Mouse (Mus musculus): Measurements from ENCODE around the gene Ermn. TPM values are rescaled to one million over a fixed set of nuclear protein-coding genes. Genes with fewer than 3 reads are reported as not detected.

Gene Ermn
- polyA plus RNA-seq, 1 experiment = not detected

DNA sequence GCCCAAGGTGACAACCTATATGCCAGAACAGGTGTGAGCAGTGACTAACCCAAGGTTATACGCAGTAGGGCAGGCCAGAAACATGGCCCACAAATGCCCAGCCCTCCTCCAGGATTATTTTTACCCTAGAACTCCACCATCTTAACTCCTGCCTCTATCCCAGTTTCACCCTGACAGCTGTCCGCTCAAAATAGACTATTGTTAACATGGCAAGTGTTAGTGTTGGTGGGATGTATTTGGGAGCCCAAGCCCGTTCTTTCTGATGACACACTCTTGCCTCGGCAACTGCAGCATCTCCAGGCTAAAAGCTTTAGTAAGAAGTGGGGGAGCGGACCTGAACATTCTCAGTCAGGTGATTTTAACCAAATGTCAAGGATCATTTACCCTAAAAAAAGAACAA, 45.6 kb downstream of the Ermn start:
- H3K36me3 ChIP-seq (ENCODE audit: control insufficient read depth, insufficient read depth) = no peaks in the 10 kb centered on the region
- no peaks in the 10 kb centered on the region for H3K27me3 ChIP-seq (ENCODE audit: control insufficient read depth, insufficient read depth, insufficient read length)
- H3K79me3 ChIP-seq (ENCODE audit: low read depth) = no peaks in the 10 kb centered on the region
- no peaks in the 10 kb centered on the region for H3K79me2 ChIP-seq (ENCODE audit: control insufficient read depth, insufficient read depth)
- no peak overlapping the region for H3K4me3 ChIP-seq (ENCODE audit: insufficient read depth, poor library complexity, severe bottlenecking)
- H3ac ChIP-seq (ENCODE audit: control insufficient read depth, insufficient read length, low read depth) = no peak overlapping the region
- TF ChIP-seq MAX (IDR thresholded peaks at IDR 0.05) (no peak), CEBPB (IDR thresholded peaks at IDR 0.05; ENCODE audit: low read depth) (no peak), MYOD1 (IDR thresholded peaks at IDR 0.05; ENCODE audit: control insufficient read depth, insufficient read length, low read depth) (no peak)

DNA sequence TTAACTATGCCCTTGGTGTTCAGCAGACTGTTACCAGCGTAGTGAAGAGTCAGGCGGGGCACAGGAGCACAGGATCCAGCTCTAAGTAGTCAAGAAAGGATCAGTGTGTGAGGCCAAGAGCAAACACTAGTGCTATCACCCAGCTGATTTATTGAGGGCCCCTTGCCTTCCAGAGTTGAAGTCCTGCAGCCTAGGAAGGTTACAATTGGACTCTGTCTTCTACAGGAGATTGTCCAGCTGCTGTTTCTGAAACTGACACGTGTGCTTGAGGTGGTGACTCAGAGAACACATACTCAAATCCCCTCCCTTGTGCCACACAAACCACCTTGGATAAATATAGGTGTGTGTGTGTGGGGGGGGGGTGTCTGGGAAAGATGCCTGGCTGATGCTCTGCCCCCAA, 51.2 kb downstream of the Ermn start:
- H3K36me3 ChIP-seq (ENCODE audit: control insufficient read depth, insufficient read depth) = no peaks in the 10 kb centered on the region
- H3K4me3 ChIP-seq (ENCODE audit: insufficient read depth, poor library complexity, severe bottlenecking) = no peak overlapping the region
- H3K27me3 ChIP-seq (ENCODE audit: control insufficient read depth, insufficient read depth, insufficient read length) = no peaks in the 10 kb centered on the region
- H3ac ChIP-seq (ENCODE audit: control insufficient read depth, insufficient read length, low read depth) = no peak overlapping the region
- H3K79me3 ChIP-seq (ENCODE audit: low read depth) = no peaks in the 10 kb centered on the region
- no peaks in the 10 kb centered on the region for H3K79me2 ChIP-seq (ENCODE audit: control insufficient read depth, insufficient read depth)
- TF ChIP-seq CEBPB (IDR thresholded peaks at IDR 0.05; ENCODE audit: low read depth) (no peak), CTCF (IDR thresholded peaks at IDR 0.05; ENCODE audit: control insufficient read depth, insufficient read depth, insufficient read length) (no peak), MAX (IDR thresholded peaks at IDR 0.05) (no peak), MYOD1 (IDR thresholded peaks at IDR 0.05; ENCODE audit: control insufficient read depth, insufficient read length, low read depth) (no peak), FOSL1 (IDR thresholded peaks at IDR 0.05; ENCODE audit: insufficient read depth, low read length, poor library complexity, severe bottlenecking) (no peak), MYOG (IDR thresholded peaks at IDR 0.05; ENCODE audit: control insufficient read depth, extremely low read depth, insufficient read length) (no peak), USF1 (IDR thresholded peaks at IDR 0.05; ENCODE audit: low read depth) (no peak)

DNA sequence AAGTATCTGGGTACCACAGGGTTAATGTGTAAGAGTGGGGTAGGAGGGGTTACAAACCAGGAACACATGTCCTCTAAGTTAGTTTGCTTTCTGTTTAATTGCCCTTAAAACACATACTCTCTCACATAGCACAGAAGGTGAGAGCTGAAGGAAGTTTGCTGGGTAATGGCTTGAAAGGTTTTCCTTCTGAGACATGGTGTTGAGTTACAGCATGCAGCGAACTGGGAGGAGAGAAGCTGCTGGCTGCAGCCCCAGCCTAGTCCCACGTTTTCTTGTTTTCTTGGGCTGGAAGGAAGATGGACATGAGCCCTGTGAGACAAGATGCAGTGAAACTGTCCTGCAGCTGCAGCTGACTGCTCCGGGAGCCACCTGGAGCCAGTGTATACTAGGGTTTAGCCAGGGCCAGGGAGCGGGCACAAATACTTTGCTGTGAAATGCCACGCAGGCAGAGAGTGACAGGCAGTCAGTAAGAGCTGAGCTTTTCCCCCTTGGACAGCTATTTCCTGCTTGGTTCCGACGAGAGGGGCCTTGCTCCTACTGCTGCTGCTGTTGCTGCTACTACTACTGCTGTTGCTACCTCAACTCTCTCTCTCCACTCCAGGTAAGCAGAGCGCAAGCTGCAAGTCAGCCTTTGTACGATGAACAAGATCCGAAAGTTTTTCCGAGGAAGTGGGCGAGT, 54.8 kb downstream of the Ermn start, which contains the start of gene Galnt5:
TSS of gene Galnt5 (plus strand) at position 133 of the 679 bp plus-strand sequence.
- H3K36me3 ChIP-seq (ENCODE audit: control insufficient read depth, insufficient read depth) = no peaks in the 10 kb centered on the region
- TF ChIP-seq MAX (IDR thresholded peaks at IDR 0.05) (no peak), MYOD1 (IDR thresholded peaks at IDR 0.05; ENCODE audit: control insufficient read depth, insufficient read length, low read depth) (no peak), FOSL1 (IDR thresholded peaks at IDR 0.05; ENCODE audit: insufficient read depth, low read length, poor library complexity, severe bottlenecking) (no peak)
- H3K27me3 ChIP-seq (ENCODE audit: control insufficient read depth, insufficient read depth, insufficient read length) = no peaks in the 10 kb centered on the region
- no peaks in the 10 kb centered on the region for H3K79me2 ChIP-seq (ENCODE audit: control insufficient read depth, insufficient read depth)
- H3K79me3 ChIP-seq (ENCODE audit: low read depth) = no peaks in the 10 kb centered on the region
- H3K4me3 ChIP-seq (ENCODE audit: insufficient read depth, poor library complexity, severe bottlenecking) = no peak within 1 kb of the TSS
- no peak within 1 kb of the TSS for H3ac ChIP-seq (ENCODE audit: control insufficient read depth, insufficient read length, low read depth)

Other genes starting within 250 kb of the Ermn start
- gene Galnt5, start 55.0 kb downstream of the Ermn start, polyA plus RNA-seq (2012; fragmentation: generic; extraction: Trizol) = not detected
- gene Cytip, start 142.7 kb upstream of the Ermn start, polyA plus RNA-seq (2012; fragmentation: generic; extraction: Trizol) = 0.13 TPM

Data from C2C12 (cell line).